Mouse (Mus musculus) heart, postnatal 0 days (tissue): ENCODE measurements at regions not wholly inside any gene's neighbourhood (a gene's known extent, or its start where the extent isn't known, plus 50 kb on each side); places are given as distances from the start of the nearest gene placed in this dataset.

Experiments used
- ATAC-seq: fragments of 200-750 bp; cut with Nextera tagmentation; 2 replicates; pipeline ENCODE4 v1.8.0; 2017; ENCODE audit warnings: low read depth, moderate number of reproducible peaks, moderate library complexity; ENCODE audit not compliant: insufficient read depth
- DNase-seq: peaks from one replicate; pipeline ENCODE4 v3.0.0-alpha.2; 2016; ENCODE audit warnings: low spot score
- H3K27ac ChIP-seq: fragments of 300-500 bp; sonication (generic); 2 replicates; pipeline ENCODE4 v1.5.1; 2014; ENCODE audit warnings: low read depth, mild to moderate bottlenecking
- H3K27me3 ChIP-seq: fragments of 300-500 bp; sonication (generic); 2 replicates; pipeline ENCODE4 v1.6.1; 2014; ENCODE audit warnings: low read length, mixed read lengths; ENCODE audit not compliant: control insufficient read depth, insufficient read depth
- H3K36me3 ChIP-seq: fragments of 300-500 bp; sonication (generic); replicated peaks from 2 replicates; pipeline ENCODE4 v1.6.1; 2014; ENCODE audit warnings: low read length, mixed read lengths; ENCODE audit not compliant: control insufficient read depth, insufficient read depth
- H3K4me1 ChIP-seq: fragments of 300-500 bp; sonication (generic); 2 replicates; pipeline ENCODE4 v1.6.1; 2014; ENCODE audit warnings: antibody characterized with exemption; ENCODE audit not compliant: control insufficient read depth, insufficient read depth
- H3K4me2 ChIP-seq: fragments of 300-500 bp; sonication (generic); 2 replicates; pipeline ENCODE4 v1.6.1; 2014; ENCODE audit warnings: low read depth, mild to moderate bottlenecking, low read length, moderate library complexity
- H3K4me3 ChIP-seq: fragments of 300-500 bp; sonication (generic); 2 replicates; pipeline ENCODE4 v1.5.1; 2014; ENCODE audit warnings: low read depth, low read length
- H3K9ac ChIP-seq: fragments of 300-500 bp; sonication (generic); replicated peaks from 2 replicates; pipeline ENCODE4 v1.6.1; 2014; ENCODE audit warnings: low read depth, low read length, mixed read lengths
- H3K9me3 ChIP-seq: fragments of 300-500 bp; sonication (generic); replicated peaks from 2 replicates; pipeline ENCODE4 v1.6.1; 2016; ENCODE audit warnings: low read length; ENCODE audit not compliant: control insufficient read depth
- CTCF ChIP-seq: IDR thresholded peaks from 2 replicates; pipeline ENCODE4 v1.5.1; 2016; ENCODE audit warnings: antibody characterized with exemption, control low read depth, low read depth
- EP300 ChIP-seq: IDR thresholded peaks from 2 replicates; pipeline ENCODE4 v1.6.1; 2016; ENCODE audit warnings: antibody characterized with exemption, low read depth
- WGBS: fragments of 180-500 bp; shearing (Covaris S2); extraction: QIAGEN DNeasy Blood & Tissue Kit; methylation state at CpG from one replicate; pipeline ENCODE4 v1.1.7; 2014; 5-methylcytosine and 5-hydroxymethylcytosine counted together

- no peaks in the 10 kb centered on the region for H3K27me3 ChIP-seq
- H3K36me3 ChIP-seq, result no peaks in the 10 kb centered on the region
- H3K9me3 ChIP-seq, result no peaks in the 10 kb centered on the region
- ATAC-seq (peak; percentile 95), DNase-seq (peak; percentile 76)
- H3K4me3 ChIP-seq, result no peak overlapping the region
- no peak overlapping the region for H3K27ac ChIP-seq
- 0 out of 2 replicates have a peak, but pooled peaks cover 3% of the 10 kb centered on the region for H3K4me1 ChIP-seq
- TF ChIP-seq CTCF (peak; percentile 95), EP300 (no peak)
- 7% methylated on average over 7 of the region's 7 CpGs for WGBS
- no peak overlapping the region for H3K9ac ChIP-seq
- no peak overlapping the region for H3K4me2 ChIP-seq
These were observed 53.3 kb upstream of the Usp3 start for GRCm38 (mm10) chr9:66646226-66646625.

- peak; percentile 61 for DNase-seq
- ATAC-seq, result no peak
- no peaks in the 10 kb centered on the region for H3K27me3 ChIP-seq
- 23% methylated on average over 6 of the region's 6 CpGs for WGBS
- no peak overlapping the region for H3K27ac ChIP-seq
- no peak overlapping the region for H3K9ac ChIP-seq
- 0 out of 2 replicates have a peak overlapping the region, but pooled peaks have one; percentile 22 for H3K4me2 ChIP-seq
- H3K9me3 ChIP-seq, result no peaks in the 10 kb centered on the region
- H3K4me1 ChIP-seq, result peaks cover 8% of the 10 kb centered on the region; the same call in 1 of the 2 replicates
- H3K4me3 ChIP-seq, result no peak overlapping the region
- TF ChIP-seq CTCF, result no peak
- TF ChIP-seq EP300, result no peak
- no peaks in the 10 kb centered on the region for H3K36me3 ChIP-seq
These were observed 58.4 kb upstream of the Usp3 start for GRCm38 (mm10) chr9:66651306-66651705.

DNA sequence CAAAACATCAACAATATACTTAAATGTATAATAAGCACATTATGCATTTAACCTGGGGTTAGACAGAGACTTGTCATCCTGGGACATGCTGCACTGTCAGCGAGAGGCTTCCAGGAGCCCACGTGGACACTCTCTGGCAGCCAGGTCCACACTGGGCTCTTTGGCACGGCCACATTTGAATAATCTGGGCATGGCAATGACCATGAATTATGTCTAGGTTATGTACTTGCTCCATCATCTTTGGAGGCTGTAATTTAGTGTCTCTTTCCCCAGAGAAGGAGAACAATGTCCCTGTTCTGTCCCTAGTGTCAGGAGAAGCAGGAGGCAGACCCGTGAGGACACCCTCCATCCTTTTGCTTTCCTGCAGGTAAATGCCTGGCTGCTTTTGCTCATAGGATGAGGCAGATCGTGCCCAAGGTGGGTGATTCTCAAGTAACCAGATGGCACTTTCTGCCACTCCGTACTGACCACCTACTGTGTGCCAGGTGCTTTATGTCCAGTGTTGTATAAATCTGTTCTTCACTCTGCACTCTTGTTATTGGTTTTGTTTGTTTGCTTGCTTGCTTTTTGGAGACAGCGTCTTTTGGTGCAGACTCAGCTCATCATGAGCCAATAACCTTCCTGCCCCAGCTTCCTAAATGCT is 56.2 kb upstream of the Car12 start:
- no peak for ATAC-seq
- Histone ChIP-seq H3K4me3 (no peak overlapping the region), H3K36me3 (no peaks in the 10 kb centered on the region), H3K27me3 (no peaks in the 10 kb centered on the region), H3K9me3 (no peaks in the 10 kb centered on the region), H3K27ac (no peak overlapping the region), H3K9ac (no peak overlapping the region), H3K4me1 (peaks cover 12% of the 10 kb centered on the region; the same call in 1 of the 2 replicates), H3K4me2 (no peak overlapping the region)
- TF ChIP-seq CTCF, result no peak
- TF ChIP-seq EP300, result no peak
- no peak for DNase-seq
- WGBS, result 76% methylated on average over 7 of the region's 7 CpGs

DNA sequence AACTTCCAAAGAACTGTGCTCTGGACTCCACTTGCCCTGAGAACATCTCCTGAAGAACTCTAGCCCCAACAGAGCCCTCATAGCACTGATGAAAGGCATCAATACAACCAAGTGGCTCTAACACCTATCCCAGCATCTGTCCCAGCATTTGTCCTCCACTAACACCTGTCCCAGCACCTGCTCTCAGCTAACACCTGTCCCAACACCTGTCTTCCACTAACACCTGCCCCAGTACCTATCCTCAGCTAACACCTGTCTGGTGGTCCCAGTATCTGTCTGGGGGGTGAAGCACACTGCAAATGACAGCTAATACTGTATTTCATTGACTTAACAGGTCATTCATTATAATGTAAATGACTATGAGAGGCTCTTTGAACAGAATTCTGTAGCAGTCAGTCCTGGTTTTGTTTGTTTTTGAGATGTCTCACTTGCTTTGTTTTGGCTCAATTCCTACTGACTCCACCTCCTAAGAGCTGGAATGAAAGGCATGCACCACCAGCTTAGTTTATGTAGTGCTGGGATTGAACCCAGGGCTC is 54.7 kb upstream of the Car12 start:
- Histone ChIP-seq H3K9ac (no peak overlapping the region), H3K36me3 (no peaks in the 10 kb centered on the region), H3K27me3 (no peaks in the 10 kb centered on the region), H3K27ac (no peak overlapping the region), H3K9me3 (no peaks in the 10 kb centered on the region), H3K4me3 (no peak overlapping the region), H3K4me1 (peaks cover 12% of the 10 kb centered on the region; the same call in 1 of the 2 replicates), H3K4me2 (no peak overlapping the region)
- no peak for ATAC-seq
- TF ChIP-seq EP300 (no peak), CTCF (no peak)
- no peak for DNase-seq

GRCm38 (mm10) chr9:66659781-66660445 is 53.6 kb upstream of the Car12 start:
- ATAC-seq (no peak), DNase-seq (no peak)
- no peak overlapping the region for H3K9ac ChIP-seq
- H3K4me2 ChIP-seq, result no peak overlapping the region
- 47% methylated on average over 11 of the region's 11 CpGs for WGBS
- no peaks in the 10 kb centered on the region for H3K9me3 ChIP-seq
- no peak for TF ChIP-seq CTCF
- no peak for TF ChIP-seq EP300
- no peaks in the 10 kb centered on the region for H3K27me3 ChIP-seq
- H3K36me3 ChIP-seq, result no peaks in the 10 kb centered on the region
- no peak overlapping the region for H3K4me3 ChIP-seq
- no peak overlapping the region for H3K27ac ChIP-seq
- H3K4me1 ChIP-seq, result peaks cover 12% of the 10 kb centered on the region; the same call in 1 of the 2 replicates
